Mouse (Mus musculus) midbrain, embryonic 15.5 days (tissue): ENCODE measurements at regions not wholly inside any gene's neighbourhood (a gene's known extent, or its start where the extent isn't known, plus 50 kb on each side); places are given as distances from the start of the nearest gene placed in this dataset.

Experiments
- ATAC-seq: fragments of 200-750 bp; cut with Nextera tagmentation; replicated peaks from 2 replicates; pipeline ENCODE4 v1.8.0; 2017; ENCODE audit warnings: moderate TSS enrichment
- H3K27ac ChIP-seq: fragments of 300-500 bp; sonication (generic); 2 replicates; pipeline ENCODE4 v1.5.1; 2015; ENCODE audit warnings: mild to moderate bottlenecking, inconsistent platforms
- H3K27me3 ChIP-seq: fragments of 300-500 bp; sonication (generic); replicated peaks from 2 replicates; pipeline ENCODE4 v1.6.1; 2015; ENCODE audit warnings: inconsistent platforms
- H3K36me3 ChIP-seq: fragments of 300-500 bp; sonication (generic); replicated peaks from 2 replicates; pipeline ENCODE4 v1.6.1; 2015; ENCODE audit warnings: inconsistent platforms
- H3K4me1 ChIP-seq: fragments of 300-500 bp; sonication (generic); 2 replicates; pipeline ENCODE4 v1.6.1; 2015; ENCODE audit warnings: inconsistent platforms
- H3K4me2 ChIP-seq: fragments of 300-500 bp; sonication (generic); 2 replicates; pipeline ENCODE4 v1.6.1; 2015; ENCODE audit warnings: inconsistent platforms, mild to moderate bottlenecking, moderate library complexity
- H3K4me3 ChIP-seq: fragments of 300-500 bp; sonication (generic); 2 replicates; pipeline ENCODE4 v1.5.1; 2015; ENCODE audit warnings: mild to moderate bottlenecking, inconsistent platforms
- H3K9ac ChIP-seq: fragments of 300-500 bp; sonication (generic); 2 replicates; pipeline ENCODE4 v1.6.1; 2015; ENCODE audit warnings: mild to moderate bottlenecking, inconsistent platforms
- H3K9me3 ChIP-seq: fragments of 300-500 bp; sonication (generic); 2 replicates; pipeline ENCODE4 v1.6.1; 2016; ENCODE audit warnings: inconsistent platforms
- WGBS: fragments of 180-500 bp; shearing (Covaris S2); methylation state at CpG from one replicate; pipeline ENCODE4 v1.1.7; 2015; ENCODE audit warnings: mixed read lengths; 5-methylcytosine and 5-hydroxymethylcytosine counted together

DNA sequence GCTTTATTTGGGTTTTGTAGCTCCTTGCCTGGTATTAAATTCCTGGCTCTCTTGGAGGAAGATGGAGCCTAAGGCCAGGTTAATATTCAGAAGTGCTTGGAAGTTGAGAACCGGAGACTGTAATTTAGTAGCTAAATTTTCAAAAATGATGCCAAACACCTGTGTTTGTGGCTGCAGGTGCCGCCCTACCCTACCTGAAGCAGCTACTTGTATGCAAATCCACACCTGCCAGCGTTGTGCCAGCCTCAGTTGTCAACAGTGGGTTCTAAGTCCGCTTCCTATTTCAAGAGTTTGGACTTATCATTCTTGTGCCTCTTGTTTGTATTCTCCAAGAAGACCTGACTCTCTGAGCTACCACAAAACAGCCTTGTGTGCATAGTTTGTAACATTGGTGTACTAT, 92.7 kb upstream of the Pik3r1 start:
- H3K27ac ChIP-seq: no peak overlapping the region
- no peaks in the 10 kb centered on the region for H3K9me3 ChIP-seq
- H3K4me1 ChIP-seq: no peaks in the 10 kb centered on the region
- ATAC-seq: no peak
- no peak overlapping the region for H3K4me3 ChIP-seq
- WGBS: 87% methylated on average over 4 of the region's 4 CpGs
- no peak overlapping the region for H3K9ac ChIP-seq
- no peaks in the 10 kb centered on the region for H3K27me3 ChIP-seq
- H3K36me3 ChIP-seq: no peaks in the 10 kb centered on the region
- H3K4me2 ChIP-seq: no peak overlapping the region

DNA sequence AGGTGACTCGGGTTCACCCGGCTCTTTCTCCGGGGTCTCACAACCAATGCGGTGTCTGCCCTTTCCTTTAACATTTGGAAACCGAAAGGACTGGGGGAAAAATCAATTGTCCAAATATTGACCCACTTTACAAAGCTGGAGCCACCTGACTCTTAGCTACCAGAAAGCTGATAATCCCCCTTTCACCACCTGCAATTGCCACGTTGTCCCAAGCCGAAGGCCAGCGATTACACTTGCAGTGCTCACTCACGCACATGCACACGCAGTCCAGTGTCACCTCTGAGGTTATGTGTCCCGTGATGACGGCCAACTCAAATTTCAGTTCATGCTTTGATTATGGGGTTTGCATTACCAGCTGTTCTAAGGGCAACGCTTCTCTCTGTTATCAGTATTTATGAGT, 94.0 kb upstream of the Pik3r1 start:
- WGBS: 85% methylated on average over 13 of the region's 13 CpGs
- H3K4me2 ChIP-seq: no peak overlapping the region
- H3K27me3 ChIP-seq: no peaks in the 10 kb centered on the region
- ATAC-seq: no peak
- H3K4me1 ChIP-seq: no peaks in the 10 kb centered on the region
- no peak overlapping the region for H3K4me3 ChIP-seq
- no peak overlapping the region for H3K27ac ChIP-seq
- H3K9ac ChIP-seq: no peak overlapping the region
- H3K36me3 ChIP-seq: no peaks in the 10 kb centered on the region
- H3K9me3 ChIP-seq: no peaks in the 10 kb centered on the region

DNA sequence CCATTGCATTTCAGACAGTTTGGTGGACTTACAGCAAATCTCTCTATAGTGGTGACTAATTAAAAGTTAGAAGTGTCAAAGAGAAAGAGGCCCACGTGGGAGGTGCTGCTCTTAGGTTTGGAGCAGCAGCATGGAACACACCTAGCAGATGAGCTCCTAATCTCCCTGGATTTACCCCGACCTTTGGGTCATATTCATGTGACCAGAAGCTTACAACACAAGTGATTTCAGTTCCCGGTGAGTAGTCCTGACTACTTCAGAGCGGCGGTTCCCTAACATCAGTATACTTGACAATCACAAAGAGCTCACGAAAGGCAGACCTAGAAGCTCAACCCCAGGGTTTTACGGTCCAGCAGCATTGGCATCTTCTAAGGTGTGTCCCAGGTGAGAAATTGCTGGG, 95.0 kb upstream of the Pik3r1 start:
- H3K4me2 ChIP-seq: no peak overlapping the region
- WGBS: 83% methylated on average over 7 of the region's 7 CpGs
- H3K36me3 ChIP-seq: no peaks in the 10 kb centered on the region
- no peak overlapping the region for H3K27ac ChIP-seq
- no peaks in the 10 kb centered on the region for H3K27me3 ChIP-seq
- H3K9ac ChIP-seq: no peak overlapping the region
- ATAC-seq: no peak
- no peak overlapping the region for H3K4me3 ChIP-seq
- H3K4me1 ChIP-seq: no peaks in the 10 kb centered on the region
- no peaks in the 10 kb centered on the region for H3K9me3 ChIP-seq

DNA sequence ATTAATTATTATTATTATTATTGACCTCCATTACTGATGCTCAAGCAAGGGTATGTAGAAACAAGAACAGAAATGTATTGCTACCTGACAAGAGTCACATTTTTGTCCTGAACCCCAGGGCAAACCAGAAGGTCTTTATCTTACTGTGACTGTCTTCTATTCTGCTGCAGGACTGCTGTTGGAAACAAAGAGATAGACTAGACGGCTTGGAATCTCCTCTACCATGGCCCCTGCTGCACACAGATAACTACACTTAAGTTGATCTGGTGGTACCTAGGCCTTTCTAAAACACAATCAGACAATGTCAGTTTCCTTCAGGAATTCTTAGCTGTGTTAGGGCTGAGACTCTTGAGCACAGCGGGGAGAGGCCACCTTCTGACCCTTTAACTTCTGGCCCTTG, 95.6 kb upstream of the Pik3r1 start:
- Histone ChIP-seq H3K4me3 (no peak overlapping the region), H3K36me3 (no peaks in the 10 kb centered on the region), H3K4me1 (no peaks in the 10 kb centered on the region), H3K27me3 (no peaks in the 10 kb centered on the region), H3K9me3 (no peaks in the 10 kb centered on the region), H3K27ac (no peak overlapping the region), H3K4me2 (no peak overlapping the region), H3K9ac (no peak overlapping the region)
- WGBS: 77% methylated on average over 2 of the region's 2 CpGs
- no peak for ATAC-seq

DNA sequence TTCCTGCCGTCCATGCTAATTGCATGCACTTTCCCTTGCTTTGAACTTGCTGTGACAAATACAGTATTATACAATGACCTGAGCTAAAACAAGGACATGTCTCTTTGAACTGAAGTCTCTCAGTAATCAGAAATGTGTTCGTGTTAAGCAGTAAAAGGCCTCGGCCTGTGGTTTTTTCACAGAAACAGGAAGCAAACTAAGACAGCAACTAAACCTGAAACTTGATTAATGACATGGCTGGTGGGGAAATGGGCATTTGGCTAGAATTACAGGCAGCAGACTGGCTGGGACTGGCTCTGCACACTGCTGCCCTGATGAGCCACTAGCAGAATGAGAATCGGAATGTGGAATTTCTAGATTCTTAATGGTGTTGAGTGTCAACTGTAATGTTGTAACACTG, 98.8 kb upstream of the Pik3r1 start:
- 83% methylated on average over 4 of the region's 4 CpGs for WGBS
- Histone ChIP-seq H3K4me3 (no peak overlapping the region), H3K9ac (no peak overlapping the region), H3K4me2 (no peak overlapping the region), H3K9me3 (no peaks in the 10 kb centered on the region), H3K4me1 (no peaks in the 10 kb centered on the region), H3K27me3 (no peaks in the 10 kb centered on the region), H3K27ac (no peak overlapping the region), H3K36me3 (no peaks in the 10 kb centered on the region)
- ATAC-seq: no peak

DNA sequence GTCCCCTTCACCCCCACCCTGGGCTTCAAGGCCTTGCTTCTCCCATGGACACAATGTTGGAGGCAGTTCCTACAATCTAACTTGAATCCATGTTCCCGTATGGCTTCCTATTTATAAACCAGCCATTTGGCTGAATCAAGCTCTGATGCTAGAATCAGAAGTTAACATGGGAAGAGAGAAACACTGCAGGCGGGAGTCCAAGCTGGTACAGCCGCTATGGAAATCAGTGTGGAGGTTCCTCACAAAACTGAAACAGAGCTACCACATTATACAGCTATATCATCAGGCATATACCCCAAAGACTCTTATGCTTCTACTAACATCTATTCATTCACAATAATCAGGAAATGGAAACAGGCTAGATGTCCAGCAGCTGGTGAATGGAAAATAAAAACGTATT, 106.7 kb upstream of the Pik3r1 start:
- no peak for ATAC-seq
- H3K27me3 ChIP-seq: no peaks in the 10 kb centered on the region
- H3K9ac ChIP-seq: no peak overlapping the region
- WGBS: 91% methylated on average over 4 of the region's 4 CpGs
- H3K9me3 ChIP-seq: no peaks in the 10 kb centered on the region
- H3K27ac ChIP-seq: no peak overlapping the region
- no peak overlapping the region for H3K4me3 ChIP-seq
- H3K4me1 ChIP-seq: no peaks in the 10 kb centered on the region
- H3K4me2 ChIP-seq: no peak overlapping the region
- no peaks in the 10 kb centered on the region for H3K36me3 ChIP-seq

DNA sequence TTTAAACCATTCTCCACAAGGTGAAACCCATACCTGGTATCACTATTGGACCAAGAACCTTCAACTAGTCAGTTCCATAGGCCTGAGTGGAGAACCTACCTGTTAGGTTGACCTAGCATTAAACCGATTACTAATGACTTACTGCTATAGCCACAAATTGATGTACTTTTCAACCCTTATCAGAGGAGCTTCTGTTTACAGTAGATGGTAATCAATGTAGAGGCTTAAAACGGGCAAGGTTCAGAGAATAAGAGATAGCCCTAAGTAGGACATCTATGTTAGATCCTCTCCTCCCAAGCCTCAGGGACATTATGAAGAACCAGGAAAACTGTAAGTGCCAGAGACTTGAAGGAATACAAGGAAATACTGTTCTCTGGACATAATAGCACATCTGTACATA, 108.1 kb upstream of the Pik3r1 start:
- Histone ChIP-seq H3K27me3 (no peaks in the 10 kb centered on the region), H3K36me3 (no peaks in the 10 kb centered on the region), H3K4me3 (no peak overlapping the region), H3K4me2 (no peak overlapping the region), H3K9me3 (no peaks in the 10 kb centered on the region), H3K4me1 (no peaks in the 10 kb centered on the region), H3K9ac (no peak overlapping the region), H3K27ac (no peak overlapping the region)
- no peak for ATAC-seq
- WGBS: 93% methylated on average over 2 of the region's 2 CpGs

DNA sequence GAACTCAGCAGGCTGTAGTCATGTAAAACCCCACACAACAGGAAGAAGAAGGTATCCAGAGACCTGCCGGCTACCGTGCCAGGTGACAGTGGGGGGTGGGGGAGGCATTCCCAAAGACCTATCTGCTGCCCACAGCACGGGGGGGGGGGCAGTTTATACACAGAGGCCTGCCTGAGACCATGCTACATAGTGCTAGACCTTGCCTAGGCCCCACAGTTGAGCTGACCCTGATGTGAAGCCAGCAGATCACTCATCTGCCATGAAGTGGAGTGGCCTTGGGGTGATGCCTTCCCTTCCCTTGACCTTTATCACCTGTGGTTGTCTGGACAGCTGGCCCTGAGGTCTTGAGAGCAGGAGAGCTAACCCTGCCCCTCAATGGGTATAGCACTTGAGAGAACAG, 108.6 kb upstream of the Pik3r1 start:
- ATAC-seq: no peak
- H3K9ac ChIP-seq: no peak overlapping the region
- H3K4me3 ChIP-seq: no peak overlapping the region
- no peak overlapping the region for H3K4me2 ChIP-seq
- H3K27ac ChIP-seq: no peak overlapping the region
- H3K4me1 ChIP-seq: no peaks in the 10 kb centered on the region
- no peaks in the 10 kb centered on the region for H3K27me3 ChIP-seq
- no peaks in the 10 kb centered on the region for H3K9me3 ChIP-seq
- 77% methylated on average over 3 of the region's 3 CpGs for WGBS
- H3K36me3 ChIP-seq: no peaks in the 10 kb centered on the region

DNA sequence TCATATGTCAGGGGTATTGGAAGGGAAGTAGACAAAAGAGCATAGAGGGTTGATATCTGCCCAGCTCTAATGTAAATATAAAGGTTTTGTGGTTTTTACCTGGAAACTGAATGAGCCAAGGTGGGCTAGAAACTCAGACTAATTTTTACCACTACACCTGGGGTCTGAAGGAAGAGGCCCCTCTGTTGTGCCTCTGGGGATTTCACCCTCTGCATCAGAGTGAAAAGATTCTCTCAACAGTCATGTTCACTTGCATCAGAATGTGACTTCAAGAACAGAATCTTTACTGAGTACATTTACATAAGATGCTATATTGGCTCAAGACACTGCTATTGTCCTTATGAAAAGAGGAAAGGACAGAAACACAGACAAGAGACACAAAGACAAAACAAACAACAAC, 110.2 kb upstream of the Pik3r1 start:
- Histone ChIP-seq H3K9me3 (no peaks in the 10 kb centered on the region), H3K4me2 (no peak overlapping the region), H3K4me1 (no peaks in the 10 kb centered on the region), H3K36me3 (no peaks in the 10 kb centered on the region), H3K9ac (no peak overlapping the region), H3K27me3 (no peaks in the 10 kb centered on the region), H3K27ac (no peak overlapping the region), H3K4me3 (no peak overlapping the region)
- no peak for ATAC-seq

DNA sequence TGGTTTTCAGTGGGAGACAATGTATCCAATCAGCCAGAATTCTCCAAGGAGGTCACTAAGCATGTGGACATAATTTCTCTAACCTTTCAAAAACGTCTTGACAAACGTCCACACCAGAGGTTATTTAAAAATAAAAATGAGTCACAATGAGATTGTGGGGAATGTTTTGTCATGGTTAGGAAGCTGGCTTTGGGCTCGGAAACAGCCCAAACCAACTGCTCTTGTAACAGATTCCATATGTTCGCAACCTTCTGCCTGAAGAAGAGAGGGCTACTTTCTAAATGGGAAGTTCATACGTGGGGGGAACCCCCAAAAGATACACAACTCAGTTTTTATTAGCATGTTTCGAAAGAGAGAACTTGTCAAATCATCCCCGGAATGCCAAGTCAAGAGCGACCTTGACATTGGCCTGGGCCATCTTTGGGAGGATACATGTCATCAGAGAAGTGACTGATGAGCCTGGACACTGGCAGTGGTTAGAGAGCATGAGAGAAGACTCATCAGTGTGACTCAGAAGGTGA, 111.6 kb upstream of the Pik3r1 start:
- no peaks in the 10 kb centered on the region for H3K27me3 ChIP-seq
- no peak overlapping the region for H3K4me2 ChIP-seq
- no peaks in the 10 kb centered on the region for H3K9me3 ChIP-seq
- no peak overlapping the region for H3K27ac ChIP-seq
- no peaks in the 10 kb centered on the region for H3K4me1 ChIP-seq
- H3K36me3 ChIP-seq: no peaks in the 10 kb centered on the region
- H3K4me3 ChIP-seq: no peak overlapping the region
- 84% methylated on average over 8 of the region's 8 CpGs for WGBS
- ATAC-seq: no peak
- H3K9ac ChIP-seq: no peak overlapping the region

DNA sequence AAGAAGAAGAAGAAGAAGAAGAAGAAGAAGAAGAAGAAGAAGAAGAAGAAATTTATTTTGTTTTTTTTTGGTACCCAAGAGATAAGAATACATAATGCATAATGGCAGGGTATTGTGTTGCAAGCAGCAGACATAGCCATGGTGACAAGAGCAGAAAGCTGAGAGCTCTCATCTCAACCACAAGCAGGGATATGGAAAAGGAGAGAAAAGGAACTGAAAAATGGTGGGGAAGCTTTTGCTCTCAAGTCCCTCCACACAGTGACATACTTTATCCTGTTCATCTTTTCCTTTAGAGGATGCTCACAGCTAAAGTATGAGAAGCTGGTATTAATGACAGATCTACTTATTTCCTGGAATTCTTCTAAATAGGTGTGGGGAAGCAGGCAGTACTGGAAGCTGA, 115.2 kb upstream of the Pik3r1 start:
- Histone ChIP-seq H3K27me3 (no peaks in the 10 kb centered on the region), H3K27ac (no peak overlapping the region)
- no peak for ATAC-seq

DNA sequence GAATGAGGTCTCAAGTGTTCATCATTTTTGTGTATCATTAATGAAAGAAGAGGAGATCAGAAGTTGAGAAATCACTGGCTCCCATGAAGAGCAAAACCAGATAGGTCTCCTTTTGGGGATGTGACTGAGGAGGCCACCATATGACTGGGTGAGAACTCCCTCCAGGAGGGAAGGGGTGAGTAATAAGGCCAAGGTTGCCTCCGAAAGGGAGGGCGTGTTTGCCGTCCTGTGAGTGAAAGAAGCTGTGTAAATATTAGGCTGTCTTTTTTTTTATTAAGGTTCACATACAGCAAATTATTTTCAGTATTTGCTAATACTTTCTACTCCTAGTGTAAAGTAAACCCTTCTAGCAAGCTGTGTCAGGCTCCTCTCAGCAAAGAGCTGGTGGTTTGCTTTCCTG, 116.7 kb upstream of the Pik3r1 start:
- no peak for ATAC-seq
- Histone ChIP-seq H3K9ac (no peak overlapping the region), H3K4me3 (no peak overlapping the region), H3K27me3 (no peaks in the 10 kb centered on the region), H3K36me3 (no peaks in the 10 kb centered on the region), H3K4me2 (no peak overlapping the region), H3K27ac (no peak overlapping the region), H3K9me3 (no peaks in the 10 kb centered on the region), H3K4me1 (no peaks in the 10 kb centered on the region)
- 90% methylated on average over 3 of the region's 3 CpGs for WGBS

More for the DNA sequence above, 115.2 kb upstream of the Pik3r1 start:
- Histone ChIP-seq H3K9me3 (no peaks in the 10 kb centered on the region), H3K36me3 (no peaks in the 10 kb centered on the region), H3K9ac (no peak overlapping the region), H3K4me3 (no peak overlapping the region), H3K4me2 (no peak overlapping the region), H3K4me1 (no peaks in the 10 kb centered on the region)

DNA sequence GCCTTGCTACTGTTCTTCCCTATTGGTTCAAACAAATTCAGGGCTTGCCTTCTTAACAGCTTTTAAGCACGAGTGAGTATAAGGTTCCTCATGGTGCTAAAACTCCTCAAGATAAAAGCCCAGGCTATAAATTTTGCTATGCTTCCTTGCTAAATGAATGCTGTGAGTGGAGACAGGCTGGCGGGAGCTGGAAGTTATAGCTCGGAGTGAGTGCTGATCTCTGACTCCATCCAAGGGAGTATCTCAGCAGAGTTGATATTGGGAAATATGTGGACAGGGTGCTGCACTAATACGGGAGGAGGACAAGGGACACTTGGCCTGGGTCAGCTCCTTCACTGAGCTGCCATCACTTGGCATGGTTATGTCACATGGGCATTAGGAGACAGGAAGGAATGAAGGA, 123.5 kb upstream of the Pik3r1 start:
- no peak for ATAC-seq
- Histone ChIP-seq H3K27me3 (no peaks in the 10 kb centered on the region), H3K36me3 (no peaks in the 10 kb centered on the region), H3K4me2 (no peak overlapping the region), H3K4me3 (no peak overlapping the region), H3K4me1 (no peaks in the 10 kb centered on the region), H3K9me3 (no peaks in the 10 kb centered on the region), H3K9ac (no peak overlapping the region), H3K27ac (no peak overlapping the region)
- WGBS: 89% methylated on average over 4 of the region's 4 CpGs
